Mouse (Mus musculus) NIH3T3 (cell line): Measurements from ENCODE around the gene Baz1b.
"Not testable (repeated sequence)": the region's sequence is repeated elsewhere in the genome, so short reads cannot be mapped to it uniquely, and the experiment has no call there.

Experiments
- DNase-seq: peaks from one replicate; pipeline ENCODE4 v3.0.0-alpha.2; 2012; ENCODE audit warnings: low read depth

The Baz1b gene

GRCm38 (mm10) chr5:135179616-135180015 is 7.4 kb upstream of the Baz1b start:
- no peak for DNase-seq

DNA sequence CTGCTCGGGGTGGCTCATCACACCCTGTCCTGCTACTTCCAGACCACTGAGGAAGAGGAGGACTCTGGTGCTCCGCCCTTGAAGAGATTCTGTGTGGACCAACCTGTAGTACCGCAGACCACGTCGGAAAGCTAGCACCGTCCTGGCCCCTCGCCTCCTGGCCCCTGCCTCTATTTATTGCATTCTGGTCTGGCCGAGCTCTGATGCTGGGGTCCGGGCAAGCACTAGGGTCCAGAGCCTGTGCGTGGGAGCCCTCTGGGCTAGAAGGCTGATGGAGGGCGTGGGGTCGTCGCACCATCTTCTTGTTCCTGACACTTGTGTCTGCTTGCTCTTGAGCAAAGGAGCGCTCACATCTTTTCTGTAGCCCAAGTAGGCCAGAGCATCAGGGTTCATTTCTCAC is 6.3 kb upstream of the Baz1b start:
- no peak for DNase-seq

GRCm38 (mm10) chr5:135181776-135182175 is 5.3 kb upstream of the Baz1b start:
- no peak for DNase-seq

GRCm38 (mm10) chr5:135183131-135183861 is 3.8 kb upstream of the Baz1b start:
- DNase-seq: peak; percentile 65

DNA sequence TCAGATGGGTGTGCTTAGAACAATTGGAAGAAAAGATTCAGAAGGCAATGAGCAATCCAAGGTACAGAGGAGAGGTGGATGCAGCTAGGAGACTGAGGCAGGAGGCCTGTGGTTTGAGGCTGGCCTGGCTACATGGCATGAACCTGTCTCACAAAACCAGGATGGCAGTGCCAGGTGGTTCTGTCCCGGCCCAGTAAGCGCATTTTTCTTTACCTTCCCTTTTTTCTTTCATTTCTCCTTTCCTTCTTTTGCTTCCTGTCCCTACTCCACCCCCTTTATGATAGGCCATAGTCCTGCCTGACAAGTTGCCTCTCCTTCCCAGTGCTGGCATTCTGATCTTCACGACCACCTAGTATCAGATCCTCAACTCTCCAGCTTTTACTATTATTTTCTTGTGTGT is 2.0 kb upstream of the Baz1b start:
- no peak for DNase-seq

GRCm38 (mm10) chr5:135185596-135185995 is 1.5 kb upstream of the Baz1b start:
- peak; percentile 71 for DNase-seq

GRCm38 (mm10) chr5:135186231-135186620 is 838 bp upstream of the Baz1b start:
- no peak for DNase-seq

DNA sequence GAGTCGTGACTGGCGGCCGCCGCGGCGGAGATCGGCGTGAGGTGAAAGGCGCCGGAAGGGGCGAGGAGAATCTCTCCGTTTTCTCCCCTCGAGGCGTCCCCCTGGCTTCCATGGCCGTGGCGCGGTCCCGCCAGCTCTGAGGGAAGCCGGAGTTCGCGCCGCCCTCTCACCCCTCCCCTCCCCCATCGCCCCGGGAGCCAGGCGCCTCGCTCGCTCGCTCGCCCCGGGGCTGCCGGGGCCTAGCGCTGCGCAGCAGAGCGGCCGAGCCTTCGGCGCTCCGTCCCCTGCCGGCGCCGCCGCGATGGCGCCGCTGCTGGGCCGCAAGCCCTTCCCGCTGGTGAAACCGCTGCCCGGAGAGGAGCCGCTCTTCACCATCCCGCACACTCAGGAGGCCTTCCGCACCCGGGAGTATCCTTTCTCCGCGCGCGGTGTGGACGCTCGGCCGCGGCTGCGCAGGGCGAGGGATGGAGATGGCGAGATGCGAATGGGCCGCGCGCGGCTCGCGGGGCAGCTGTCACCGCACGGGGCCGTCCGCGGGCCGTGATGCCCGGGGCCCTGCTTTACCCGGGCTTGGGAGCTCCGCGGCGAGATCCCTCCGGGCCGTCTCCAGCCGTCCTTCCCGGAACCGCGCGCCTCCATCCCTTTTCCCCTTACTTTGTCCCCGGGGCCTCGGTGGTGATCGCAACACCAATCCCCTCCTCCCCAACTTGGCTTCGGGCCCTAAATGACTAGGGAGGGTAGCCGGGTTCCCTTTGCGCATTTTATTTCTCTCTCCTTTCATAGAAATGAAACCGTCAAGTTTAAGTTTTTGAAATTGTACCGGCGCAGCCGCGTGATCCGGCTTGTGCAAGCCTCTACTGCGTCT is 517 bp downstream of the Baz1b start:
- DNase-seq: peak; percentile 60

DNA sequence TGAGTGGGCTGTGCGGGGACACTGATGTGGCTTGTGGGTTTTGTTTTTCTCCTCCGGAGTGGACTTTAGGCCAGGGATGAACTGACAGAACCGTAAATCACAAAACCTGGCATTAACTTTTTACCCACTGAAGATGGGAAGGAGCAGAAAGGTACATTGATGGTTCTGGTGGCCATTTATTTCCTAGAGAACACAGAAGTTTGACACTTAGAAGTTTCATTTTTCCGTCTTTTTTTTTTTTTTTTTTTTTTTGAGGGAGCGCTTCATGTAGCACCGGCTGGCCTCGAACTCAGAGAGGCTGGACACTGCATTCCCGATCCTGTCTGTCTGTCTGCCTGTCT is 1.1 kb downstream of the Baz1b start:
- DNase-seq: no peak

DNA sequence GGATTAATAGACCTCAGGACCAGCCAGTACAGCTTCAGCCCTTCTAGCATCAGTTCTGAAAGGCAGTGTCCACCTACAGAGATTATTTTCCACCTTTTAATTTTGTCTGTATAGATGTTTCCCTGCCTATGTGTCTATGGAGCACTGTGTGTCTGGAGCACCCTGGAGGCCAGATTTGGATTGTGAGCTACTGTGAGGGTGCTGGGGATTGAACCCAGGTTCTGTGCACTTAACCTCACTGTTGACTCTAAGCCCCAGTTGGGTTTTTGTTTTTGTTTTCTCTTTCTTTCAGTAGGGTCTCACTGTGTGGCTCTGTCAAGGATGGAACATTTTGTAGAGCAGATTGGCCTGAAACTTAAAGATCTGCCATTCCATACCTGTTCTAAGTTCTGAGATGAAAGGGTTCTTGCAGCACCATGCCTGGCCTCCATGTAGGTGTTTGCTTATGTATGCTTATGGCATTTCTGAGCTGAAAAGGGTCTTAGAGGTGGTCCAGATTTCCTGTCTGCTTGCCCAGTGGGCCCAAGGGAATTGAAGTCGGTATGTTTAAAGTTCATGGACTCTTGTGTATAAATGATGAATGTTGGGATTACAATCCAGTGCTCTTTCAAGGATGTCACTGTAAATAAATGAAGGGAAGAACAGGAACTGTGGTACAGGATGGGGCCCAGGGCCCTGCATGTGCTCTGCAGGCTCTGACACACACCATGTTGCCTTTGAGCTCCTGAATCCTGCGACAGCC is 2.4 kb downstream of the Baz1b start:
- no peak for DNase-seq

DNA sequence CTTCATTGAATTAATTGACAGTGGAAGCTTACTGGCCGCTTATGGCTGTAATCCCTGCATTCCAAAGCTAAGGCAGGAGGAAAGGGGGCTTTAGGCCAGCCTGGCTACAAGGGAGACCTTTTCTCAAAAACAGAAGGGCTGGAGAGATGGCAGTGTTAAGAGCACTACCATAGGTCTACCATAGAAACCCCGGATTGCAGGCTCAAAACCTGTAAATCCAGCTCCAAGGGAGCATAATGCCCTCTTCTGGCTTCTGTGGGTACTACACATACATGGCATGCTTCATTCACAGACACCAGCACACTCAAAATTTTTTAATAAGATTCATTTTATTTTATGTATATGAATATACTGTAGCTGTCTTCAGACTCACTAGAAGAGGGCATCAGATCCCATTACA is 4.6 kb downstream of the Baz1b start:
- peak; percentile 89 for DNase-seq

DNA sequence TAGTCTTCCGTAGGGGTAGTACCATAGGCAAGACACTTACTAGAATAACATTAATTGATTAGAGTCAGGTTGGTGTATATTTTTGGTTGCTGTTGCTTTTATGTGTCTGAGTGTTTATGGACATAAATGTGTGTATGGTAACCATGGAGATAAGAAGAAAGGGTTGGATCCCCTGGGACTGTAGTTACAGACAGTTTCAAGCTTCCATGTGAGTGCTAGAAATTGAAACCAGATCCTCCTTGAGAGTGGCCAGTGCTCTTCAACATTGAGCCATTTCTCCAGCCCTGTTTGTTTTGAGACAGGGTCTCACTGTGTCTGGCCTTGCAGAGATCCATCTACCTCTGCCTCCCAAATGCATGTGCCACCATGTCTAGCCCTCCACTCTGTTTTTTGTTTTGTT is 5.4 kb downstream of the Baz1b start:
- DNase-seq: peak; percentile 77

DNA sequence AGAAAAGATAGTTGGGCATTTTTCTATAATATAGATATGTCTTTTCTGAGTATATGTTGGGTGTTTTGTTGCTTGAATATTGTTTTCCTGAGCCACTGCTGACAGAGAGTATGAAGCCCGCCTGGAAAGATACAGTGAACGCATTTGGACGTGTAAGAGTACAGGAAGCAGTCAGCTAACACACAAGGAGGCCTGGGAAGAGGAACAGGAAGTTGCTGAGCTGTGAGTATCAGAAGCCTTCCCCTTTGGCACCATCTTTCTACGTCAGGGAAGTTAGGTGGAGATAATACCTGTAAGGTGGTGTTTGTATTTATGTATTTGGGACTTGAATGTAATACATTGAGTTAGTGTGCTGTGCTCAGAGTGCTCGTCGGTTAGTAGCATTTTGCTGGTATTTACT is 9.3 kb downstream of the Baz1b start:
- no peak for DNase-seq

DNA sequence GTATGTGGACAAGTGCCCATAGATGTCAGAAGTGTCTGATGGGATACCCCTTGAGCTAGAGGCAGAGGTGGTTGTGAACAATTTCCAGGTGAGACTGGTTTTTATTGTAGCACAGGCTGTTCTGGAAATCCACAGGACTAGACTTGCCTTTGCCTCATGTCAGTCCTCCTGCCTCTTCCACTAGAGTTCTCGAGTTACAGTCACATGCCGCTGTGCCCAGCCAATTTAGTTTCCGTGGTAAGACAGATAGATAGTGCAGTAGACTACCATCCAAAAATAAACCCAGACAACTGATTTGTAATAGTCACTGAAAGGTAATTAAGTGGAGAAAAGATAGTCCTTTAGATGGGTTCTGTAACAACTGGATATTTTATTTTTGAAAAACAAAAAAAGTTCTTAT is 15.7 kb downstream of the Baz1b start:
- peak; percentile 44 for DNase-seq

GRCm38 (mm10) chr5:135208197-135208596 is 21.1 kb downstream of the Baz1b start:
- DNase-seq: peak; percentile 34

- no peak for DNase-seq
Measured at GRCm38 (mm10) chr5:135216871-135217270, 29.8 kb downstream of the Baz1b start.

- peak; percentile 58 for DNase-seq
Measured at GRCm38 (mm10) chr5:135220941-135221340, 33.9 kb downstream of the Baz1b start.

DNA sequence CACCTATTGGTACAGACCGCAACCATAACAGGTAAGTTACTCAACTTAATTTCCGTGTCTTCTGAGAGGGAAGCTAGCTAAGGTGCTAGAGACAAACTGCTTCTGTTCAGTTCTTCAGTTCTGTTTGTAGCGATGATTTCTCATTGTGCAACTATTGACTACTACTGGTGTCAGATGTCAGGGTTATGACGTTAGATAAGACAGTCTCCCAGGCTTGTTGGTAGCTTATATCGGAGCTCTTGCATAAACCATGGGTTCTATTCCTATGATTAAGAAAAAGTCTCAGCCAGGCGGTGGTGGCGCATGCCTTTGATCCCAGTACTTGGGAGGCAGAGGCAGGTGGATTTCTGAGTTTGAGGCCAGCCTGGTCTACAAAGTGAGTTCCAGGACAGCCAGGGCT is 35.0 kb downstream of the Baz1b start:
- no peak for DNase-seq

DNA sequence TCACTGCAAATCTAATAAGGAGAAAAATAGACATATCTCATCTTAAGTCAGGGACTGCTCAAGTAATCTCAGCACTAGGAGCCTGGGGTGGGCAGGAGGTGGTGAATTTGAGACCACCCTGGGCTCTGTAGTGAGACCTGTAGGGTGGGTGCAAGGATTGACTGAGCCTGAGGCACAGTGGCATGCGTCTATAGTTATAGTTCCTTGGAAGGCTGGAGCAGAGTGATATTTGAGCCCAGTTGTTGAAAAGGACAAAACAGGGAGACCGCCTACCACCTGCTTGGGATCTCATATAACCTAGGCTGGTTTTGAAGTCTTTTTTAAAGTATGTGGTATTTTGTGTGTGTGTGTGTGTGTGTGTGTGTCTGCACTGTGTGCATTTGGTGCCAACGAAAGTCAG is 37.1 kb downstream of the Baz1b start:
- DNase-seq: no peak

DNA sequence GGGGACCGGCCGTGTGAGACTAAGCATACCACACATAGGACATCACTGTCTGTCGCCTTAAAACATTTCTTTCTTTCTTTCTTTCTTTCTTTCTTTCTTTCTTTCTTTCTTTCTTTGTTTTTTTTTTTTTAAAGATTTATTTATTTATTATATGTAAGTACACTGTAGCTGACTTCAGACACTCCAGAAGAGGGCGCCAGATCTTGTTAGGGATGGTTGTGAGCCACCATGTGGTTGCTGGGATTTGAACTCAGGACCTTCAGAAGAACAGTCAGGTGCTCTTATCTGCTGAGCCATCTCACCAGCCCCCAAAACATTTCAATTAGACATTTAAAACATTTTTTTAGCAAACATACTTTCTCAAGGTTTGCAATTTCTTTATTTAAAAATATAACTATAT is 38.8 kb downstream of the Baz1b start:
- not testable (repeated sequence) for DNase-seq

DNA sequence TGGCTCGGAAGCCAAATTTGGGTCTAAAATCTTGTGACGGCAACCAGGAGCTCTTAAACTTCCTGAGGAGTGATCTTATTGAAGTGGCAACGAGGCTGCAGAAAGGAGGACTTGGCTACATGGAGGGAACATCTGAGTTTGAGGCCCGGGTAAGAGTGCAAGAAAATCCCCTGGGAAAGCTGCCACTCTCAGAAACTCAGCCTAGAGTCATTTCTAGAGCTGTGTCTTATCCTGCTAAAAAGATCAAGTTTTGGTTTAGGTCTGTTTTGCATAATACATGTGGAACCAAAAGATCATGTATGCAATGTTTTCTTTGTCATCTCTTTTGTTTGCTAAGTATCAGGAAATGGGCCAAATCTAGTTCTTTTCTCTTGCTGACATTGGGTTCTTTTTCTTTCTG is 43.1 kb downstream of the Baz1b start:
- no peak for DNase-seq

- no peak for DNase-seq
Measured at GRCm38 (mm10) chr5:135233166-135233920, 46.3 kb downstream of the Baz1b start.
